Mouse (Mus musculus) megakaryocyte, embryonic 14.5 days (primary cell): ENCODE results near the gene Rbms2.
"Not testable (repeated sequence)": the region's sequence is repeated elsewhere in the genome, so short reads cannot be mapped to it uniquely, and the experiment has no call there.

Experiments
- FLI1 ChIP-seq: IDR thresholded peaks from 2 replicates; pipeline ENCODE4 v1.6.1; 2012; ENCODE audit warnings: low read length, inconsistent platforms, mixed read lengths
- GATA1 ChIP-seq: IDR thresholded peaks from 3 replicates; pipeline ENCODE4 v1.6.1; 2012; ENCODE audit warnings: mixed read lengths, low read length, inconsistent platforms, borderline replicate concordance

- not testable (repeated sequence) for TF ChIP-seq FLI1, GATA1
Observed at GRCm38 (mm10) chr10:128165726-128166125, 14.4 kb downstream of the Rbms2 start.
